Mouse (Mus musculus): ENCODE results near the gene Fbxl3. TPM values are rescaled to one million over a fixed set of nuclear protein-coding genes. Genes with fewer than 3 reads are reported as not detected.

Fbxl3 gene
- total RNA-seq, 1 experiment: 32.6 TPM

DNA sequence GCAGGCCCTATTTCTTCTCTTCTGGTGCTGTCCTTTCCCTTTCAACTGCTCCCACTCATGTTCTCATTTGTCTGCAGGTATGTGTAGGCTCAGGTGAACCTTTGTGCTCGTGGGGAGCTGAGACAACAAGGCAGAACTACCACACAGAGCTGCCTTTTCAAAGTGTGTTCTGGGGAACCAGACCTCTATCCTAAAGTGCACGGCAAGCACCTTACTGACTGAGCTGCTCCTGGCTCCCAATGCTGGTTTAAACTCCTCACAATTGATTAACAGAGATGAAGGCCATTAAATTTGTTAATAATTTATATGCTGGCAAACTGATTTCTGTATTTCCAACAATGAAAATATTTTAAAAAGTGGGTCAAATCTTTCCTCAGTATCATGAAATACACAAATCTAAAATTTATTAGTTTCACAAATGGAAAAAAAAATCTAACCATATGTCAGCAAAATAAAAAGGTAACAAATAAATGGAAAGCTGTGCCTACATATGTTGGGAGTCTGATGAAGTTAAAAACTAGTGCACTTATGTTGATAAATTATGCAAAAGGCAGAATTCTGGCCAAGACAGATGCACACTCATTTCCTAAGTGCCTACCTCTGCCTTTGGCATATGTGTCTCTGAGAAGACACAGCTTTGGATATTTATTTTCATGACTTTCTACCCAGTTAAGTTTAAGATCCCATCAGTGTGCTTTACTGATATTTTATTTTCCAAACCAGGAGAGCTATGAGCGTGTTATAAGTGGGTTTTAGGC is 13.4 kb upstream of the Fbxl3 start:
- H3K36me3 ChIP-seq (ENCODE audit: control insufficient read depth, insufficient read depth, low read length, poor library complexity, severe bottlenecking): peaks cover under 1% of the 10 kb centered on the region; the same call in 1 of the 2 replicates
- H3K9ac ChIP-seq (ENCODE audit: insufficient read depth, low read depth, low read length, poor library complexity, severe bottlenecking): no peak overlapping the region
- H3K4me3 ChIP-seq (ENCODE audit: insufficient read depth in 1 of 2, low read depth in 1 of 2, low read length in 2 of 2, poor library complexity in 1 of 2, severe bottlenecking in 1 of 2): no peak overlapping the region
- H3K4me1 ChIP-seq (ENCODE audit: control insufficient read depth in 2 of 2, insufficient read depth in 2 of 2, low read length in 2 of 2, poor library complexity in 1 of 2): no peaks in the 10 kb centered on the region
- no peaks in the 10 kb centered on the region for H3K9me3 ChIP-seq (ENCODE audit: control insufficient read depth, insufficient read depth, low read depth, low read length)
- in situ Hi-C loops (cut with MboI; ENCODE audit: low sequenced_read_pairs in 2 of 2, unreplicated experiment in 2 of 2): no loop called here
- H3K27ac ChIP-seq (ENCODE audit: insufficient read depth, low read depth, low read length, poor library complexity, severe bottlenecking): no peak overlapping the region
- no peak for DNase-seq (ENCODE audit: low read depth, low spot score)
- TF ChIP-seq ZC3H11A (IDR thresholded peaks at IDR 0.05; ENCODE audit: borderline replicate concordance, low read depth, low read length): no peak
- no peak for TF ChIP-seq MAFK (IDR thresholded peaks at IDR 0.05; ENCODE audit: insufficient read depth, low read depth, low read length)
- TF ChIP-seq HCFC1 (IDR thresholded peaks at IDR 0.05; ENCODE audit: borderline replicate concordance, insufficient read depth, low read length): no peak
- no peak for TF ChIP-seq CHD2 (IDR thresholded peaks at IDR 0.05; ENCODE audit: low read depth, low read length)
- no peak for TF ChIP-seq ZNF384 (IDR thresholded peaks at IDR 0.05; ENCODE audit: low read depth, low read length)

DNA sequence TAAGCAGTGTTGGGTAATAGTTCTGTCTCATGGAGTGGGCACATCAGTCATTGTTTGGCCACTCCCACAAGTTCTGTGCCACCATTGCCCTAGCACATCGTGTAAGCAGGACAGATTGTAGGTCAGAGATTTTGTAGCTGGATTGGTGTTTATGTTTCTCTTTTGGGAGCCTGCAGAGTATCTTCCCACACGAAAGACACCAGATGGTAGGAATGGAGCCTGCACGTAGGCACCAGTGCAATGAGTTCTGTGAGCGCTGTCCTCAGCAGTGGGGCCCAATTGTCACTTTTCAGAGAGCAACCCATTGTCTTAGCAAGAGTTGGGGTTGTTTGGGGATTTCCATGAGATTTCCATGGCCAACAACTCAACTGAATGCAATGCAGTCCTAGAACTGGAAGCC is 10.6 kb upstream of the Fbxl3 start:
- no peak for DNase-seq (ENCODE audit: low read depth, low spot score)
- Histone ChIP-seq H3K27ac (ENCODE audit: insufficient read depth, low read depth, low read length, poor library complexity, severe bottlenecking) (no peak overlapping the region), H3K9ac (ENCODE audit: insufficient read depth, low read depth, low read length, poor library complexity, severe bottlenecking) (no peak overlapping the region), H3K4me1 (ENCODE audit: control insufficient read depth in 2 of 2, insufficient read depth in 2 of 2, low read length in 2 of 2, poor library complexity in 1 of 2) (no peaks in the 10 kb centered on the region), H3K36me3 (ENCODE audit: control insufficient read depth, insufficient read depth, low read length, poor library complexity, severe bottlenecking) (no peaks in the 10 kb centered on the region), H3K9me3 (ENCODE audit: control insufficient read depth, insufficient read depth, low read depth, low read length) (no peaks in the 10 kb centered on the region), H3K4me3 (ENCODE audit: insufficient read depth in 1 of 2, low read depth in 1 of 2, low read length in 2 of 2, poor library complexity in 1 of 2, severe bottlenecking in 1 of 2) (no peak overlapping the region)
- in situ Hi-C loops (cut with MboI; ENCODE audit: low sequenced_read_pairs in 2 of 2, unreplicated experiment in 2 of 2): no loop called here
- no peak for TF ChIP-seq CHD2 (IDR thresholded peaks at IDR 0.05; ENCODE audit: low read depth, low read length)
- TF ChIP-seq HCFC1 (IDR thresholded peaks at IDR 0.05; ENCODE audit: borderline replicate concordance, insufficient read depth, low read length): no peak
- TF ChIP-seq MAFK (IDR thresholded peaks at IDR 0.05; ENCODE audit: insufficient read depth, low read depth, low read length): no peak
- TF ChIP-seq ZNF384 (IDR thresholded peaks at IDR 0.05; ENCODE audit: low read depth, low read length): no peak

DNA sequence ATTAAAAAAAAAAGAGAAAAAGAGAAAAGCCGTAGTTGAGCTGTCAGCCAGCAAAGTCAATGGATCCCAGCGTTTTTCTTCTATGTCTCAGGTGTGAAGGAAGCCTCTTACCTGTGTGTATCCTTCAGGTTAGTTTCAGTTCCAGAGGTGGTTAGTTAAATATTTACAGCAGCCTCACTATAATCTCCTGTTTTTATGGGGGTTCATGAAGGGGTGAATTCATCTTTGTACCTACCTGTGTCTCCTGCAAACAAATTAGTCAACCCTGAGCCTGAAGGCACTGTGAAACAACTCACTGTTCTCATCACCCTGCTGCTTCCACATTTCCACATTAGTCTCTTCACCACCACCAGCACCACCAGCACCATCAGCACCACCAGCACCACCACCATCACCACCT is 6.9 kb upstream of the Fbxl3 start:
- H3K9ac ChIP-seq (ENCODE audit: insufficient read depth, low read depth, low read length, poor library complexity, severe bottlenecking): no peak overlapping the region
- H3K36me3 ChIP-seq (ENCODE audit: control insufficient read depth, insufficient read depth, low read length, poor library complexity, severe bottlenecking): no peaks in the 10 kb centered on the region
- peaks cover 0 to 6% of the 10 kb centered on the region in 2 experiments; a peak in 2 of 4 replicates for H3K4me1 ChIP-seq (ENCODE audit: control insufficient read depth in 2 of 2, insufficient read depth in 2 of 2, low read length in 2 of 2, poor library complexity in 1 of 2)
- in situ Hi-C loops (cut with MboI; ENCODE audit: low sequenced_read_pairs in 2 of 2, unreplicated experiment in 2 of 2): no loop called here
- DNase-seq (ENCODE audit: low read depth, low spot score): no peak
- no peak overlapping the region for H3K27ac ChIP-seq (ENCODE audit: insufficient read depth, low read depth, low read length, poor library complexity, severe bottlenecking)
- H3K9me3 ChIP-seq (ENCODE audit: control insufficient read depth, insufficient read depth, low read depth, low read length): no peaks in the 10 kb centered on the region
- no peak for TF ChIP-seq HCFC1 (IDR thresholded peaks at IDR 0.05; ENCODE audit: borderline replicate concordance, insufficient read depth, low read length)
- TF ChIP-seq CHD2 (IDR thresholded peaks at IDR 0.05; ENCODE audit: low read depth, low read length): no peak
- no peak for TF ChIP-seq MAFK (IDR thresholded peaks at IDR 0.05; ENCODE audit: insufficient read depth, low read depth, low read length)
- TF ChIP-seq ZNF384 (IDR thresholded peaks at IDR 0.05; ENCODE audit: low read depth, low read length): no peak
- no peak for TF ChIP-seq ZC3H11A (IDR thresholded peaks at IDR 0.05; ENCODE audit: borderline replicate concordance, low read depth, low read length)
- no peak overlapping the region for H3K4me3 ChIP-seq (ENCODE audit: insufficient read depth in 1 of 2, low read depth in 1 of 2, low read length in 2 of 2, poor library complexity in 1 of 2, severe bottlenecking in 1 of 2)

DNA sequence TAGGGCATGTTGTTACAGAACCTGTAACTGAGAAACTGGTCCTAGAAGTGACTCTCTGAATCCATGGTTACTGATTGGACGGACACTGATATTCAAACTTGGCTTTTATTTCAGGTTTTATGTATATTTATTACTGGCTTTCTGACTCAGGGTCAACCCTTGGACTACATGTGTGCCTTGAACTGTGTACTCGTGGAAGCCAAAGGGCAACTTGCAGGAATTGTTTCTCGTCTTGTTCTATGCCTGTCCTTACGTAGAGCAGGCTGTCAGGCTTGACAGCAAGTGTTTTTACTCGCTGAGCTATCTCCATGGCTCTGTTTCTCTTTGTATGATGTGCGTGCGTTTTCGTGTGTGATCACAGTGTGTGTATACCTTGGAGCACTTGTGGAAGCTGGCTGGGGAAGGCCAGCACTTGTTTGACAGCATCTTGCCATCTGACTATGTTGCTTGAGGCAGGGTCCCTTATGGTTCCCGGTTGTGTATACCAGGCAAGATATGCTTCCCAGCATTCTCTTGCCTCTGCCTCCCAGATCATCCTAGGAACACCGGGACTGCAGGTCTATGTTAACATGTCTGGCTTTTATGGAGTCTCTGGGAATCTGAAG is 3.5 kb upstream of the Fbxl3 start:
- DNase-seq (ENCODE audit: low read depth, low spot score): no peak

More for the DNA sequence above, 3.5 kb upstream of the Fbxl3 start:
- in situ Hi-C loops (cut with MboI; ENCODE audit: low sequenced_read_pairs in 2 of 2, unreplicated experiment in 2 of 2): no loop called here
- H3K4me3 ChIP-seq (ENCODE audit: insufficient read depth in 1 of 2, low read depth in 1 of 2, low read length in 2 of 2, poor library complexity in 1 of 2, severe bottlenecking in 1 of 2): no peak overlapping the region
- H3K9me3 ChIP-seq (ENCODE audit: control insufficient read depth, insufficient read depth, low read depth, low read length): no peaks in the 10 kb centered on the region
- peaks cover 6 to 8% of the 10 kb centered on the region in 2 experiments; a peak in 3 of 4 replicates for H3K4me1 ChIP-seq (ENCODE audit: control insufficient read depth in 2 of 2, insufficient read depth in 2 of 2, low read length in 2 of 2, poor library complexity in 1 of 2)
- TF ChIP-seq HCFC1 (IDR thresholded peaks at IDR 0.05; ENCODE audit: borderline replicate concordance, insufficient read depth, low read length) (no peak), CHD2 (IDR thresholded peaks at IDR 0.05; ENCODE audit: low read depth, low read length) (no peak), ZC3H11A (IDR thresholded peaks at IDR 0.05; ENCODE audit: borderline replicate concordance, low read depth, low read length) (no peak), ZNF384 (IDR thresholded peaks at IDR 0.05; ENCODE audit: low read depth, low read length) (no peak), MAFK (IDR thresholded peaks at IDR 0.05; ENCODE audit: insufficient read depth, low read depth, low read length) (no peak)
- H3K9ac ChIP-seq (ENCODE audit: insufficient read depth, low read depth, low read length, poor library complexity, severe bottlenecking): no peak overlapping the region
- H3K27ac ChIP-seq (ENCODE audit: insufficient read depth, low read depth, low read length, poor library complexity, severe bottlenecking): no peak overlapping the region
- H3K36me3 ChIP-seq (ENCODE audit: control insufficient read depth, insufficient read depth, low read length, poor library complexity, severe bottlenecking): no peaks in the 10 kb centered on the region

Data from ES-E14 (cell line).